Mouse (Mus musculus) layer of hippocampus, adult 9-10 months (tissue): ENCODE results near the gene Catsper4.

ENCODE experiments used
- DNase-seq: peaks from one replicate; pipeline ENCODE4 v3.0.0; 2022; ENCODE audit warnings: low spot score

The Catsper4 gene

DNA sequence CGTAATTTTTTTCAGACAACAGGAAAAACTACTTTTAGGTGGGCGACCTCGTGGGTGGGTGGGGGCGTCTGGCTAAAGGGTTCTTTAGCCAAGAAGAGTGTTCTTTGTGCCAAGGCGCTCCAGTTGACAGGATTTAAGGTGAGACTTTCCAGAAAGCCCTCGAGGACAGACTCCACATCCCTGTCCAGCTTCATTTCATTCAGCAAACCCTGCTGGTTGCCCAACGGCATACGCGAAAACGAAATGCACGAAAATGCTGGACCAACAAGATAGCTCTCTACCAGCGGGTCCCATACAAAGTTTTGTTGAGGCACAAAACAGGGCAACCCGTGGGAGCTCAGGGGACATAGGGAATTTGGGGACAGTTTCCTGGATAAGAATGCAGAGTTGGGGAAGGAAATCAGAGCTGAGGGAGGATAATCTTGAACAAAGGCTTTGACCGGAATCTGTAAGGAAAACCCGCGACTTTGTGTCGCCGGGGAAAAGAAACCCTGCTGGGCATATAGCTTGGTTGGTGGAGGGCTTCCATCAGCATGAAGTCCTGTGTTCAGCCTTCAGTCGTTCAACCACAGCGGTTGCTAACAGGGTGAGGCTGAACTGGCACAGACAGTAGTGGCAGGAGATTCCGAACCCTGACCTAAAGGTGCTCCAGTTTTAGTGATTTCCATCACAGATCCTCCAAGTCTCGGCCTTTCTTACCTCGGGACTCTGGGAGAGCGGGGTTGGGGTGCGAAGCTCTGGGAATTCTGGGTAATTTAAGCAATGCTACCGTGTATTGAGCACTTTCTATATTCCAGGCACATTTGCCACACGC lies 23.1 kb upstream of the Catsper4 start:
- no peak for DNase-seq

DNA sequence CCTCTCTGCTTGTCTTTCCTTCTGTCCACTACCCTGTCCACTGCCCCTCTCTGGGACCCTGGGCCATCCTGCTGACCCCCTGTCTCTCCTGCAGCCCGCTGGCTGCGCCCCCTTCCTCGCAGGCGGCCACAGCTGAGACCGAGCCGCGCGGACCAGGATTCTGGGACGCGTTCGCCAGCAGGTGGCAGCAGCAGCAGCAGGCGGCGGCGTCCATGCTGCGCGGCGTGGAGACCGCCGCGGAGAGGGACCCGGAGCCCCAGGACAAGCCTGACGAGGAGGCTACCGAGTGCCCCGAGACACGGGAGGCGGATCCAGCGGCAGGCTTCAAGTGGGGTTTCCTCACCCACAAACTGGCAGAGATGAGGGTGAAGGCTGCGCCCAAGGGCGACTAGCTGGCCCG lies 22.5 kb upstream of the Catsper4 start:
- no peak for DNase-seq

DNA sequence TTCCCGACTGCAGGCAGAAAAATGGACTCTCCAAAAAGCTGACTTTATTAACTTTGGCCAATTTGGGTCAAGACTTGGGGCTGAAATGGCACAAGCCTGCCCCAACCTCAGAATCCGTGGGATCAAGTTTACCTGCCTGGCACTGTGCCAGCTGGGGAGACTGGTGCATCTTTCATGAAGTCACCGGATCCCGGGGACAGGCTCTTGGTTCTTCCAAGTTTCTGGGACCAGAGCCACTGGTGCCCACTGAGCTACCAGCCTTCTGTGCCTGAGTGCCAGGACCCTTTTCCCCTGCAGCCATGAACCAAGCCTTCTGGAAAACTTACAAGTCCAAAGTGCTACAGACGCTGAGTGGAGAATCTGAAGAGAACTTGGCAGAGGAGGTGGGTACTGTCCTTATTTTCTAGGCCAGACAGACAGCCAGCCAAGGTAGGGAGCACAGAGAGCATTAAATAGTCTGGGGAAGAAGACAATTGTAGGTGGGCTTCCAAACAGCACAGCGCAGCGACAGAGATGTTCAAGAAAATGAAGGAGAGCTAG lies 19.6 kb upstream of the Catsper4 start, which contains the start of gene Gm30191:
Gene Gm30191 (plus strand): TSS at position 217 of the 540 bp plus-strand sequence.
- no peak for DNase-seq

DNA sequence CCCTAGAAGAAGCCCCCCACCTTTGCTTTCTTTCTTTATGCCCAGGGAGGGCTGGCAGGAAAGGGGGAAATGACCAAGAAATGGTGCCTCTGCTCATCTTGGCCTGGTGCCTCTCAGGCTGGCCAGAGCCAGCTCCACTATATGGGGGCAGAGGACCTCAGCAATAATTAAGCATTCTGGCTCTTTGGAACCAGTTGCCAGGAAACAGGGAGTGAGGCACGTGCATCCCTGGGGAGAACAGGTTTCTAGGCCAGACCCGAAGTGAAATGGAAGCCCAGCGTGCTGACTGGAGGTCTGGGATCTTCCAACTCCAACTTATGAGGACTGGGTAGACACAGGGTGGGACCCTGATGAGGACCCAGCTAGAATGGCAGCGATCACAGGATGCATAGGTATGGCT lies 19.1 kb upstream of the Catsper4 start:
- DNase-seq: no peak

DNA sequence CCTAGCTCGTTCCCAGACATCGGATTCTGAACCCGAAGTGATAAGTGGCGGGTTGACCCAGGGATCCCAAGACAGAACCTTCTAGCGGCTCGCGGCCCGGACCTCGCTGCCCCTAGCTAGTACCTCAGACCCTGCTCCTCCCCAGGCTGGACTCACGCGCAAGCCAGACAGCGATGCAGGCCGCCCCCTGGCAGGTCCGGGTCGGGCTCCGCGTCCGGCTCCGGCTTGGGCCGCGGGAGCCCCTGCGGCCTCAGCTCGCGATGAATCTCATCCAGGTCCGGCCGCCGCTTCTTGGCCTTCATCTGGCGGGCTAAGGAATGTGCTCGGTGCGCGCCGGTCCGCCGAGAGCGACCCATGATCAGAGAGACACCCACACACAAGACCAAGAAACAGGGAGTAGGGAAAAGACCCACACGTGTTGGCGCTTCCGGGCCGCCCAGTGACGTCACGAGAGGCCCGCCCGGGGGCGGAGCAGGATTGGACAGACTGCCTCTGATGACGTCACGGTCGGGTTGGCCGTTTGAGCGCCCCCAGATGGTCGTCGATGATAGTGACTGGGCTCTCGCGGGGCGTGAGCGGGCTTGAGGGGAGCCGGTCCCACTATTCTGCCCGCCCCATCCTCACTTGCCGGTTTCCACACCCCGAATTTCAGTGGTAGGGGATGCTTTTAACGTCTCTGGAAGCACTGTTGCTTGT lies 18.1 kb upstream of the Catsper4 start, which contains the start of gene Zfp593:
Gene Zfp593 (minus strand): TSS at position 445 of the 696 bp plus-strand sequence.
- peak; percentile 88 for DNase-seq

DNA sequence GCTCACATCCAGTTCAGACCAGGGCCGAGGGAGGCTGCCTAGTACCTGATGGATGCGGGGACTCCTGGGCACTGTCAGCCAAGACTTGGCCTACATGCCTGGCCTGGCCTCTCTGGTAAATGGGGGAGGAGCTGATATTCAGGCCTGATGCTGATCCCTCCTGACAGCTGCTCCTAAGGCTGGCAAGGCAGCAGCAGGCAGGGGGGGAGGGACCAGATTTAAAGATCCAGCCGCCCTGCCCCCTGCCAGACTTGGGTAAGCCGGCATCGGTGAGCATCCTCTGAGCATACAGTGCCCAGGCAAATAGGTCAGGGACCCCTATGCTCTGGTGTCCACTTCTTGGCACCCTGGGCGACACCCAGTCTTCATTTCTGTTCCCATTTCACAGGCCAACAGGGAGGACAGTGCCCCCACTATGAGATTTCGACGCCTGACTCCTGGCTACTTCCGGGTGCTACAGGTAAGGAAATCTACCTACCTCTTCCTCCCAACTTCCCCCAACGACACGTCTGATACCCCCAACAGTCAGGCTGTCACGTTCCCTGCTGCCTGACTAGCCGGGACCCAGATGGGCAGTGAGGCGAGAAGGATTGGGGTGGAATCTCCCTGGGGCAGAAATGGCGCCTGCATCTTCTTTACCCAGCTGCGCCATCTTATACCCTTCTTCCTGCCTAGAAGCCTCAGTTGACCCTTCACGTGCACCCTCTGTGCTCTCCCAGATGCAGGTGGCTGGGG lies 16.5 kb upstream of the Catsper4 start, which contains the start of gene E130218I03Rik:
Gene E130218I03Rik (plus strand): TSS at position 147 of the 735 bp plus-strand sequence.
- DNase-seq: no peak

DNA sequence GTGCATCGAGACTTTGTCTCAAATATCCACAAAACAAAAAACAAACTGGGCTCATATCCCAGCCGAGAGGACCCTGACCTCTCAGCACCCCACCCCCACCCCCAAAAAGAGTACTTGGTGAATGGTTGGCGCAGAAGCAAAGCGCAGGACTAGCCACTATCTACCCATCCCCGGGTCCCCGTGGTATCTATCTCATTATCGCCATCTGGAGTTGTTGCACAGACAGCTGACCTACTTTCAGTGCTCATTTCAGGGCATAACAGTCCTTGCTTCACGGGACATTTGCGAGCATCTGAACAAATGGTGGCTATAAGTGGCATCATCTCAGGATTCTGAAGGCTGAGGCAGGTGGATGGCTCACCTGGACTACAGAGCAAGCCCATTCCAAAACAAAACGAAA lies 11.5 kb upstream of the Catsper4 start:
- no peak for DNase-seq

DNA sequence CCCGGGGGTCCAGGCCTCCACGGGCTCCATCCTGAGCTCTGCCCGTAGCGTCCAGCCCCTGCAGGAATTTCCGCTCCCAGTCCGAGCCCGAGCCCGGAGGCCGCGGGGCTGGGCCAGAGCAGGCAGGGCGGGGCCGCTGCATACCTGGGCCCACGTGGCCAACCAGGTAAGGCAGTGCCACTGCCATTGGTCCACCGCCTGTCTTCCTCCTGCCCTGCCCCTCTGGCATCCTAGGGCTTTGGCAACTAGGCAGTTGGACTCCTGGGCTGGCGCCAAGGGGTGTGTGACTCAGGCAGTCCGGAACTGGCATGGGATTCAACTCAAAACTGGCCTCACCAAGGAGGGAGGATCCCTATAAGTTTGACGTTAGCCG lies 11.1 kb upstream of the Catsper4 start, which contains the start of gene Cnksr1:
Gene Cnksr1 (minus strand): TSS at position 121 of the 373 bp plus-strand sequence.
- DNase-seq: no peak

DNA sequence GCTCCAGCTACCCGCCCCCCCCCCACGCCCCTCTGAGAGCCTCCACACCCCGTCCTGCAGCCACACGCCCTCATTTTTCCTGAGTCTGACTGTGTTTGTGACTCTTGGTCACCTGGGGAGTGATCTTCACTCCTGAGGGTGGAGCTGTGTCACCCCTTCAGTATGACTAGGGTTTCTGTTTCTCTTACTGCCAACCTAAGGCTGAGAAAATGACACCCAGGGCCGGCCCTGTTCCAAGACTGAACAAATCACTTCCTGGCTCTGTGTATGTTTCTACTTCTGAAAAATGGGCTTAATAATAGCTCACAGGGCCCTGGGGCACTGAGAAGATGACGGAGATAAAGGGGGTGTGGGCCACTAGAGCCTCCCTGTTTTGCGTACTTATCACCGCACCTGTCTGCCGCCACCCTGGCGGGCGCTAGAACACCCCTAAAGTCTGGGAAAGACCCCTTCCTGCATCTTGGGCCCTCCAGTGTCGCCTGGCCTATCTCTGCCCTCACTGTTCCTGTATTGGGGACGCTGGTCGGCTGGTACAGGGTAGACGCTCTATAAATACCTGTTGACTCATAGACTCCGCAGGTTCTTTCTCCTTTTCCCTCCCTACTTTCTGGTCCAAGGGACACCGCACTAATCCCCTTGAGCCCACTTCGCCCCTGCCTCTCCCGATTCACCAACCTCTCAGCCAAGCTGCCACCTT lies 10.5 kb upstream of the Catsper4 start:
- DNase-seq: no peak

DNA sequence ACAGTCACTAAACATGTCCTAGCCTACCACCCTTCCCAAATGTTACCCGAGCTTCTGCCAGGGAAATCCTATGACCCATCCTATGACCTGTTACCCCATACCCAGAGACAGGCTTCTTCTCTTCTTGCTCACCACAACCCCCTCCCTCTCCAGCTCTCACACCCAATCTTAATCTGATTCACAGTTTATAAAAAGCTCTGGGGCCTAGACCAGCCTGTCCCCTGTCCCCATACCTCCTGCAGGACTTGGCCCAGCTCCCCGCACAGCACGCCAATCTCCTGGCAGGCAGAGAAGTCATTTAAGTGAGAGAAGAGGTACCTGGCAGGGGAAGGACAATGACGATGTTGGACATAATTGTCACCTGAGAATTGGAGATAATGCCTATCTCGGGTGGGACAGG lies 7.7 kb upstream of the Catsper4 start:
- no peak for DNase-seq

DNA sequence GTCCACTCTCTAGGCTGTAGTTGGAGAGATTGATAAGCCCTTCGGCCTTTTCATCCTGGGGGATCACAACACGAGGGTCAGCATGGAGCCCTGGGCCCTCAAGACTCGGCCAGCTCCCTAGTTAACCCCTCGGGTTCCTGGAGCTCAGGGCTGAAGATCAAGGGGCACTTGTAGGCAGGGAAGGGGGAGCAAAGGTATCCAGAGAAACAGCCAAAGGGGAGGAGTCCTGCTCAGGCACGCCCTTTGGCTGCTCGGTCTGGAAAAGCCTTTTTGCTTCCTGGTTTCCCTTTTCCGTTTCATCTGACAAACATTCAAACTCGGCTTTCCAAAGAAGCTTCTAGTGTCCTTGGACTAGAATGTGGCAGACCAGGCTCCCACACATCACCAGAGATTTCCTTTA lies 3.2 kb upstream of the Catsper4 start:
- DNase-seq: no peak

DNA sequence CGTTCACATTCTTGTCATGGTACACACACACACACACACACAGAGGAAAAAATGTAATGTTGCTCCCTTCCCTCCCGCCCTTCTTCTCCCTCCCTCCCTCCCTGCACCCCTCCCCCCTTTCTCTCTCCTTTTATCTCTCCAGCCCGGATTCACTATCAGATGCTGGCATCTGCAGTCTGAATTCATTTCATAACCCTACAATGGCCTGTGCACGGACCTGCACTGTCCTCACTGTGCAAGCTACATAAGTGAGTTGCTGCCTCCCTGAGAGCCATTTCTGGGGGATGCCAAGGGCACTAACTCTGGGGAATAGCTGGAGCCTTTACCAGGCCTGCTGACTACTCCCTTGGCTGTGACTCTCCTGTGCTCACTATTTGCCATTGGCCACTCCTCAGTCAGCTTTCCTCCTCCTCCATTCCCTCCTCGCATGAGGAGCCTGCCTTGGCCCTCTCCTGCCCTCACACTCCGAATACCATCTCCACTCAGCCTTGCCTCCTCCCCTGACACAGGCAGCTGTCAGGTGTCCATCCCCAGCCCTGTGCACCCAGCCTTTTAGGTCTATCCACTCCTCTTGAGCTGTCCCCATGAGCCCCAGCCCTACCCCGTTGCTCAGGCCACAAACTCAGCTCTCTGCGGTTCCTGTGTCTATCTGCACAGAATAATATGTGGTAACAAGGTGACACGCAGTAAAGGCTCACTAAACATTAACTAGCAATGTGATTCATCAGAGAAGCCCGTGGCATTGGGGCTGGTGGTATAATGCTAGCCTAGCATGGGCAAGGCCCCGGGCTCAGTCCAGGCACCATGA lies 4.2 kb downstream of the Catsper4 start:
- DNase-seq: no peak

DNA sequence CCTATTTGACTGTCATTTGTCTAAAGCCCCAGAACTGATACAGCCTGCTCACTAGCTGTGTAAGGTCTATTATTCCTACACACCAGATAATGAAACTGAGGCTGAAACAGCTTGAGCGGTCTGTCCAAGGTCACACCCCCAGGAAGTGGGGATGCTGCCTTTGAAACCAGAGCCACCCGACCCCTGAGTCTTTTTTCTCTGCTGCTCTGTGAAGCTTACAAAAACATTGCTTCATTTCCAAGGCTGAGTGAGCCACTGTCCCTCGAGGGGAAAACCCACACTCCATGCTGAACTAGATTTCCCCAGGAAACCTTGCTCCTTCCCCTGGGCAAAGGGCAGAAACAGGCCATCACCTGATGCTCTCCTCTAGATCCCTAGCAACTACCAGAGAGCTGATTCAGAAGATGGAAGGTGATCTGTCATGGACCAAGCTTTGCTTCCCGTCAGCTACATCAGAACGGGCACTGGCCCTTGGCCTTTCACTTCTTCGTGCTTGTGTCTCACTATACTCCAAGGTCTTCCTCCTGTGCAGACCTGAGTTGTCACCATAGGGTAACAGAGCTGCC lies 20.6 kb downstream of the Catsper4 start:
- DNase-seq: no peak

DNA sequence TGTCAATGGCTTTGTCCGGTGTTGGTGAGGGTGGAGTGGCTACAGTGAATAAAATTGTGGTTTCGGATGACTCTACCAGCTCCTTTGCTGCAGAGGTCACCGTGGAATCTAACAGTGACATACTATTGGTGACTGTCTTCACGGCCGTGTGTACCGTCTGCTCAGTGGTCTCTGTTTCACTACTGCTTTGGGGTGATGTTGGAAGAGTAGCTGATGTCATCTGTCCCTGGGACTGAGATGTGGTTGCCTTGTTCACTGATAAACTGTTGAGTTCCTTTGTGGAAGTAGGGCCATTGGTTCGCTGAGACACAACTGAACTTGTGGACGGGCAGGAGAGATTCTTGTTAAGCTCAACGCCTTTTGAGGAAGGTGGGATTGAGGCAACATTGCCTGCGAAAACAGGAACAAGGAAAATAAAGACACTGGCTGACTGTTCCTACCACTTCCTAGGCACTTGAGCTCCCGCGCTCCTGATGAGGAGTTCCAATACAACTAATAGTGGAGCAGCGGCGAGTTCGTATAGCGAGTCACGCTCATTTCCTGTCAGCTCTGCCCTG lies 23.8 kb downstream of the Catsper4 start:
- DNase-seq: no peak

DNA sequence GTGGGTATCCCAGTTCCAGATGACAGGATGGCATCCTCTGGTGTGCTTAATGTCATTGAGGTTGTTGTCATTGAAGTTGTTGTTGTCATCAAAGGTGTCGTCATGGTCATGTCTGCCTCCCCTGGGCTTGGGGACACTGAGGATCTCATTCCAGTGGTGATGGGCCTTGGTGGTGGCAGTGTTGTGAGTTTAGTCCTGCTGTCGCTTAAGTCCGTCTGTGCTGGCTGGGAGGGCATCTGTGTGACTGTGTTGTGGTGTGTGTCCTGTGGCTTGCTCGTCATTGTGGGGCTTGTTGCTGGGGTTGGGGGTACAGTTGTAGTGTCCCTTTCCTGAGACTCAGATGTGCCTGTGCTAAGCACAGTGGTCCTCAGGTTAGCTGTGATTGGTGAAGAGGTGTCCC lies 24.3 kb downstream of the Catsper4 start, which contains the start of gene Gm7534:
Gene Gm7534 (minus strand): TSS at position 101 of the 400 bp plus-strand sequence.
- no peak for DNase-seq

DNA sequence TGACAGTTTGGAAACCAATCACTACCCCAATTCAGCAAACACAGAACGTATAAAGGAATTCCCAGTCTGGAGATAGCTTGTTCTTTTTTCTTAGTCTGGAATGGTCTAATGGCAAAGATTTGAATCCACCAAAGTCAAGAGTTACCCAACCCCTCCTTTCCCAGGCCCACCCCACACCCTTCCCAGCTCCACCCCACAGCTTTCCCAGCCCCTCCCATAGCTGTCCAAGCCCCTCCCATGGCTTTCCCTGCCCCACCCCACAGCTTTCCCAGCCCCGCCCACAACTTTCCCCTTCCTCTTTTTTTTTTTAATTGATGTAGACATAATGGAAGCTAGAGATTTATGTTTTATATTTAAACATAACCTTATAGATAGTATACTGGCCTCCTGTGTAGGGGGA lies 27.8 kb downstream of the Catsper4 start:
- no peak for DNase-seq

DNA sequence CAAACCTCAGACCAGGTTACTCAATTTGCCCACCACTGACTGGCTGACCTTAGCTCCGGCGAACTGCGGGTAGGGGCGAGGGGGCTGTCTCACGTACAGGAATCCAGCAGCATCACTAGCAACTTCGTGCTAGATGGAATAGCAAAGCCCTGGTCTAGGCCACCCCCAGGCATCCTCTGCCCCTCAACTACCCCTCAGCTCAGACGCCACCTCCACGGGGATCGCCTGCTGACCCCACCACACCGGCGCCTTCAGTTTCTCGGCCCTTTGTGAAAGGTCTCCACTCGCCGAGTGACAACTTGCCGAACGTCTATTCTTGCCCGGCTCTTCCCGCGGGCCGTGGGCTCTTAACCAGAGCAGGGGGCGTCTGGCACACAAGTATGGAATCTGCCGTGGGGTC lies 40.9 kb downstream of the Catsper4 start:
- no peak for DNase-seq

DNA sequence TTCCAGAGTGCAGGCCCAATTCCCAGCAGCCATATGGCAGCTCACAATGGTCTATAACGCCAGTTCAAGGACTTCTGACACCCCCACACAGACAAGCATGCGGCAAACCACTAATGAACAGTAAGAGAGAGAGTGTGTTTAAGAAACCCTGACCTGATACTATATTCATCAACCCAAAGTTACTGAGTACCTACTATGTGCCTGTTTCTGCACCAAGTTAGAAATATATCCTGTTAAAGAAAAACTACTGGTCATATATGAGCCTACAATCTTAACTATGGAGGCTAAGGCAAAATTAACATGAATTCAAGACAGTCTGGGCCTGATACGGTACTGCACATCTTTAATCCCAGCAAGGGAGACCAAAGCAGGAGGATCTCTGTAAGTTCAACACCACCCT lies 41.6 kb downstream of the Catsper4 start:
- DNase-seq: no peak

DNA sequence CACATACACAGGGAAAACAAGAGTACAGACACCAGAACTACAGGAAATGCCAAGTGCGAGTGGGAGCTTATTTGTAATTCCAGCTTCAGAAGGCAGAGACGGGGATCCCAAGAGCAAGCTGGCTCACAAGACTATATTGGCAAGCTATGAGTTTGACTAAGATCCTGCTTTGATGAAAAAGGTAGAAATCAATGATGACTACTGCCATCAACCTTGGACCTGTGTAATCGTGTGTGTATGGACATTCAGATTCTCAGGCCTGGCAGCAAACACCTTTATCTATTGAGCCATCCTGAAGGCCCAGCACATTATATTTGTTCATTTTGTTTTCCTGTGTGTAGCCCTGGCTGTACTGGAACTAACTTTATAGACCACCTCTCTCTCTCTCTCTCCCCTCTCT lies 43.5 kb downstream of the Catsper4 start:
- DNase-seq: no peak

DNA sequence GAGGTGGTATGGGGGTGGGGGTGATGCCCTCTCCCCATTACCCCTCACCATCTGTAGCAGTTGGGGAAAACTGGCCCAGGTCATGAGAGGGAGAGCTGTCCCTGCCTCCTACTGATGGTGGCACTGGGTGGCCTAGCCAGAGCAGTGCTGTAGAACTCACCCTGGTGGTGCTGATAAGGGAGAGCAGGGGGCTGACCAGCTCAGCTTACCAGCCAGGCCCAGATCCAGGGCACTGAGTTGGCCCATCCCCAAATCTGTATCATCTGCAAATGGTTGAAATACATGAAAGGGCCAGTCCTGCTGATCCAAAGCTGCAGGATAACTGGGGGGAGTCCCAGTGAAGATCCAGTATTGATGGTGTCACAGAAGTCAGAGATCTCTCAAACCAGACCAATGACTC lies 45.4 kb downstream of the Catsper4 start:
- no peak for DNase-seq
